Mouse (Mus musculus): ENCODE data around the gene Trim30a. TPM values are rescaled to one million over a fixed set of nuclear protein-coding genes. Genes with fewer than 3 reads are reported as not detected.
"Not testable (repeated sequence)": the region's sequence is repeated elsewhere in the genome, so short reads cannot be mapped to it uniquely, and the experiment has no call there.

Gene Trim30a
- not detected in 2 replicates for polyA plus RNA-seq (2012)

GRCm38 (mm10) chr7:104465065-104465744, at the start of gene Trim30a:
Gene Trim30a, minus strand, starts transcription at chr7:104465193.
- TF ChIP-seq GATA1 (IDR thresholded peaks at IDR 0.05; ENCODE audit: low read length) = no peak

DNA sequence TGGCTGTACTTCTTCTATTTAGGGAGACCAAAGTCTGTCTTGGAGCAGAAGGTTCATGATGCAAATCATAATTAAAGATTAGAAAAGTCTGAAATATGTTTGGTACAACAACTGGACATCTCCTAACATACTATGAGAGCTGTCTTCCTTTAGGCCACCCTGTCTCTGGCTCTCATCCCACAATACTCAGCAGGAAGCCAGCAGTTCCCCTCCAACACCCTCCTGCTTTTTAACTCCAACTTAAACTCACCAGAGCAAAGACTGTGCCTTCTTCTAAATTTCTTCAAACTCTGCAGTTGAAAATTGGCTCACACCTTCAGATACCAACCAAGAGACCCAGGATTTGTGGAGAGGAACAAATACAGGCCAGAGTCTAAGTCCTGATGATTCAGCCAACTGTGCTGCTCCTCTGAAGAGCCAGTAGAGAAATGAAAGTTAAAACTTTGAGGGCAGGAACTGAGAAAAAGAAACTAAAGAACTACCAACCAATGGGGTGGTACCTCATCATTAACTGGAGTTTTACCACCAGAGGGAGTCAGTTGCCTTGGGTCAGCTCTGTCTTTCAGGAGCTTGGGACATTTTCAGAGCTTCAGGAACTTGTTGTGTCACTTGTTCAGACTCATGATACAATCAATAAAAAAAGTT, 42.5 kb upstream of the Trim30a start, which contains the start of gene Trim30d:
Trim30d (minus strand) TSS at position 429 of the 645 bp plus-strand sequence.
- not testable (repeated sequence) for TF ChIP-seq GATA1 (IDR thresholded peaks at IDR 0.05; ENCODE audit: low read length)

DNA sequence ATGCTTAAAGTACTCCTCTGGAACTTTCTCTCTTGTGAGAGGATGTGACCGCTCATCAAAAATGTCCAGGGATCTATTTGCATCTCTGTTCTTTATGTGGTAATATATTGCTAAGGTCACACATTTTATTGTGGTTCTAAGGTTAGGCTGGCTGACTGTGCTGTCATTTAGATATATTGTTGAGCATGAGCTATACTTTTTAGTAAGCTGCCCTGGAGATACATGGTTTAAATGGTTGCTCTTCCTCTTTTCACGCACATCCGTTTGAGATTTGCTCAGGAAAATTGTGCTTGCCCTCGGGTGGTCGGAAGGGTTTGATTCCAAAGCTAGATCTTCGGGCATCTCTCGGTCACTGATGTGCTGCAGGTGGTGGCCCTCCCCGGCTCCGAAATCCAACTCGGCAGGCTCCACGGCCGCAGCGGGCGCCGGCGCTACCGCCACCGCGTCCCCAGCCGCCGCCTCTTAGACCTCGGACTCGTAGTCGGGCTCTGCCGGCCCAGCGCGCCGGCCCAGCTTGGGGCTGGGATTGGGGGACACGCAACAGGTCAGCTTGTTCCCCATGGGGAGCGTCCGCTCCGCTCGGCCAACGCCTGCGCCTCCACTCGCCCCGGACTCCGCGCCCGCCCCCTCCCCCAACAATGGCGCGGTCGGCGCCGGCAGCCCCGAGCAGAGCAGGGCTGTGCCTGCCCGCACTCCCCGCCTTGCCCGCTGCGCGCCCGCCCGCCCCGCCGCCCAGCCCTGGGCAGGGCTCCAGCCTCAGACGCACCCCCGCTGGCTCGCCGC, 36.8 kb upstream of the Trim30a start:
- TF ChIP-seq GATA1 (IDR thresholded peaks at IDR 0.05; ENCODE audit: low read length) = no peak

DNA sequence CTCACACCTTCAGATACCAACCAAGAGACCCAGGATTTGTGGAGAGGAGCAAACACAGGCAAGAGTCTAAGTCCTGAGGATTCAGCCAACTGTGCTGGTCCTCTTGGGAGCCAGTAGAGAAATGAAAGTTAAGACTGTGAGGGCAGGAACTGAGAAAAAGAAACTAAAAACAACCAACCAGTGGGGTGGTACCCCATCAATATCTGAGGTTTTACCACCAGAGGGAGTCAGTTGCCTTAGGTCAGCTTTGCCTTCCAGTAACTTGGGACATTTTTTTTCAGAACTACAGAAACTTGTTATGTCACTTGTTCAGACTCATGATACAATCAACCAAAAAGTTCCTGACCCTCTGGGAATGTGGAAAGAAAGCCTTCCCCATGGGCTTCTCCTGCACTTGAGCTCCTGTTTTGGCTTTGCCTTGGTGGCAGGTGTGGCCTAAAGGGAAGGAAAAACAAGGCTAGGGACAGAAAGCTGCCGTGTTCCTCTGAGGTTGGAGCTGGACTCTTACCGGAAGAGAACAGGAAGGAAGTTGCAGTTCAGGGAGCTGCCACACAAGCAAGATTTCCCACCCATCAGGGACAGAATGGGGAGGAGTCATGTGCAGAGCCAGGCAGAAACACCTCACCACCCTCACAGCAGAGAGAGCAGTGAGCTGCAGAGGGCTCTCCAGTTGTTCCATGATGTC, 18.9 kb downstream of the Trim30a start:
- TF ChIP-seq GATA1 (IDR thresholded peaks at IDR 0.05; ENCODE audit: low read length) = no peak

GRCm38 (mm10) chr7:104404460-104404950, 60.5 kb downstream of the Trim30a start:
- no peak for TF ChIP-seq GATA1 (IDR thresholded peaks at IDR 0.05; ENCODE audit: low read length)

- TF ChIP-seq GATA1 (IDR thresholded peaks at IDR 0.05; ENCODE audit: low read length) = no peak
Observed at GRCm38 (mm10) chr7:104401140-104401539, 63.9 kb downstream of the Trim30a start.

- TF ChIP-seq GATA1 (IDR thresholded peaks at IDR 0.05; ENCODE audit: low read length) = no peak
Observed at GRCm38 (mm10) chr7:104400698-104401097, 64.3 kb downstream of the Trim30a start, which contains the start of gene Trim30c. Gene Trim30c, minus strand, starts transcription at chr7:104400837.

DNA sequence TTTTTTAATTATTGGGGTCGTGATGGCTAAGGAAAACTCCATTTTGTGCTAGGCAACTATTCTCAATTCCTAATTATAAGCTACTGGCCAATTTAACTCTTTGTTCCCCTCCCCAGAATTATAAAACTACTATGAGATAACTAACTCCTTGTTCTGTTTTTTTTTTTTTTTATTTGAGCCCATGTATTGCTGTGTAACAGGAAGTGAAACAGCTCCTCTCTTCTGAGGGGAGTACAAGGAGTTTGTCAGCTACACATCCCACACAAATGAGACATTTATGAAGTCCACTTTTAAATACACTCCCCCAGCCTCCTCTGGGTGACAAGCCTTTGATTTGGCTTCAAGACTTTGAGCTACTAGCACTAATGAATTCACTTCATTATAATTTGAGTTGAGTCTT, 66.5 kb downstream of the Trim30a start:
- TF ChIP-seq GATA1 (IDR thresholded peaks at IDR 0.05; ENCODE audit: low read length) = no peak

- TF ChIP-seq GATA1 (IDR thresholded peaks at IDR 0.05; ENCODE audit: low read length) = no peak
Observed at GRCm38 (mm10) chr7:104369736-104370414, 95.1 kb downstream of the Trim30a start, which contains the start of gene Trim30b. Gene Trim30b, minus strand, starts transcription at chr7:104369884.

- TF ChIP-seq GATA1 (IDR thresholded peaks at IDR 0.05; ENCODE audit: low read length) = no peak
Observed at GRCm38 (mm10) chr7:104366339-104366738, 98.7 kb downstream of the Trim30a start.

Other genes starting within 250 kb of the Trim30a start
- not detected in 2 replicates for gene Trim6, start 246.4 kb downstream of the Trim30a start, polyA plus RNA-seq (2012)
- gene Trim34a, start 220.7 kb downstream of the Trim30a start, polyA plus RNA-seq (2012) = 0.09 and 0.11 TPM in 2 replicates
- gene Trim5, start 177.1 kb downstream of the Trim30a start, polyA plus RNA-seq (2012) = not detected in 2 replicates
- gene Trim12a, start 149.7 kb downstream of the Trim30a start, polyA plus RNA-seq (2012) = not detected in 2 replicates
- 0.09 and 0.14 TPM in 2 replicates for gene Trim34b, start 135.7 kb downstream of the Trim30a start, polyA plus RNA-seq (2012)
- gene Trim12c, start 111.8 kb downstream of the Trim30a start, polyA plus RNA-seq (2012) = 1.2 and 1.5 TPM in 2 replicates
- not detected in 2 replicates for gene Trim30b, start 95.3 kb downstream of the Trim30a start, polyA plus RNA-seq (2012)
- gene Trim30c, start 64.4 kb downstream of the Trim30a start, polyA plus RNA-seq (2012) = not detected in 2 replicates
- not detected in 2 replicates for gene Trim30d, start 42.7 kb upstream of the Trim30a start, polyA plus RNA-seq (2012)
- gene Olfr651, start 84.9 kb upstream of the Trim30a start, polyA plus RNA-seq (2012) = not detected in 2 replicates
- gene Olfr652, start 95.7 kb upstream of the Trim30a start, polyA plus RNA-seq (2012) = not detected in 2 replicates
- not detected in 2 replicates for gene Olfr653, start 112.1 kb upstream of the Trim30a start, polyA plus RNA-seq (2012)
- gene Olfr654, start 121.8 kb upstream of the Trim30a start, polyA plus RNA-seq (2012) = not detected in 2 replicates
- not detected in 2 replicates for gene Olfr655, start 136.6 kb upstream of the Trim30a start, polyA plus RNA-seq (2012)
- not detected in 2 replicates for gene Olfr656, start 148.8 kb upstream of the Trim30a start, polyA plus RNA-seq (2012)
- not detected in 2 replicates for gene Olfr657, start 159.6 kb upstream of the Trim30a start, polyA plus RNA-seq (2012)
- gene Olfr658, start 182.1 kb upstream of the Trim30a start, polyA plus RNA-seq (2012) = not detected in 2 replicates
- not detected in 2 replicates for gene Olfr659, start 201.6 kb upstream of the Trim30a start, polyA plus RNA-seq (2012)
- gene Olfr661, start 221.3 kb upstream of the Trim30a start, polyA plus RNA-seq (2012) = not detected in 2 replicates